Mouse (Mus musculus) neutrophil, adult 59 days (primary cell): ENCODE data around the gene Krt15. TPM values are rescaled to one million over a fixed set of nuclear protein-coding genes. Genes with fewer than 3 reads are reported as not detected.

ENCODE experiments used
- total RNA-seq, 2 experiments: library from RNA; stranded (reverse); gene quantifications; 1 replicate in 1 of 2; 2 replicates in 1 of 2; pipeline ENCODE4 v1.2.4; 2023

Gene Krt15
- not detected for total RNA-seq

DNA sequence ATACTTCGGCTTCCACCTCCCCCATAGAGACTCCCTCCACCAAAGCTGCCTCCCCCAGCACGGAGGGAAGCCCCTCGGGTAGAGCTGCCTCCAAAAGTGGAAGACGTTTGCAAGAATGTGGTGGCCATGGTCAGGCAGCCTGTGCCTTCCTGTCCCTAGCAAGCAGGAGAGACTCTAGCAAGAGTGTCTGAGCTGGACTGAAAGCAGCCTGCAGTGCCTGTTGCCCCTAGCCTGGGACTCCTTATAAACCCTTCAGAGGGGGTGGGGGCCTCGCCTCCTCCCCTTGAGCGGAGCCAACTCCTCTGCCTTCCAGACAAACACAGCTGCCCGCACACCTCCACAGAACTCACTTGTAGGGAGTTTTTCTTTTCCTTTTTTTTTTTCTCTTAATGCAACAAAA, at the start of gene Krt15:
TSS of gene Krt15 (minus strand) at position 198 of the 400 bp plus-strand sequence.

GRCm38 (mm10) chr11:100148615-100149330, 13.0 kb upstream of the Krt15 start, which contains the start of gene Krt19:
Gene Krt19, minus strand, starts transcription at chr11:100148665.

GRCm38 (mm10) chr11:100121466-100121865, 14.3 kb downstream of the Krt15 start, which contains the start of gene Krt13:
Gene Krt13, minus strand, starts transcription at chr11:100121566.

DNA sequence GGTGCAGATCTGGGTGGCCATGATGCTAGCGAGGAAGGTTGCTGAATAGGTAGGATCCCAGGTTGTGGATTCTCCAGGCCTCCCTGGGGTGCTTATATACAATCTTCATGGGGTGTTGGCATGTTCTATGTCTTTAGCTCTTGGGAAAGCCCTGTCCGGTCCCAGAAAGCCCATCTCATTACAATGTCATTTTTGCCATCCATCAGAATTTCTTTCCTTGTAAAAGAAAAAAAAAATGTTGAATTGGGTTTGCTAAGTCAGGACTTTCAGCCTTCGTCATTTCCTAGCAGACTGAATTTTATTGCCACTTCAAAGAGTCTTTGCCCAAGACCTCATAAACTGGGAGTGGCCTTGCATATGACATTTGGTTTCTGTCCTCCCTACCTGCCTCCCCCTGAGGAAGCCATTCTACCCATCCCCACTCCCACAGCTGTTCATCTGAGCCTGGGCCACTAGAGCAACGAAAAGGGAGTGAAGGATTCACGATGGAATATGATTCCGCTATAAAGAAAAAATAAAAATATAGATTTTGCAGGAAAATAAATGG, 30.1 kb downstream of the Krt15 start, which contains the start of gene Krt36:
TSS of gene Krt36 (minus strand) at position 51 of the 547 bp plus-strand sequence.

DNA sequence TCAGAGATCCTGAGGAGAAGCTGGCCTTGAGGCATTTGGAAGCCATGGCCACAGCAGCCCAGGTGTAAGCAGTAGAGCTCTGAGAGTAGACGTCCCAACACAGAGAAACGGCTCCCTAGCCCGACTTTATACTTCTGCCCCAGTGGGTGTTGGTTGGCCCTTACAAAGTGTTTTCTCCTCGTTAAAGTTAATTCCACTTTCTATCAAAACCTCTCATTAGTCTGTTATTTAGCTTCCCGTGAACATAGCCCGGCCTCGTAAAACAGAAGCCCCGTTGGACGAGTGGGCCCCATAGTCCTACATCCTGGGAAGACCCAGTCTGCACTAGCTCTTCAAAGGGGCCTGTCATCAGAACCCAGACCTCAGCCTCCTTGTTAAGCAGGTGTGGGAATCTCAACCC, 39.6 kb downstream of the Krt15 start, which contains the start of gene Krt35:
TSS of gene Krt35 (minus strand) at position 101 of the 400 bp plus-strand sequence.

GRCm38 (mm10) chr11:100087861-100088260, 47.9 kb downstream of the Krt15 start, which contains the start of gene Krt32:
Gene Krt32, minus strand, starts transcription at chr11:100088226.

Other genes starting within 250 kb of the Krt15 start
- gene Krtap31-1, start 228.0 kb downstream of the Krt15 start, total RNA-seq = not detected
- not detected for gene Gm11565, start 221.2 kb downstream of the Krt15 start, total RNA-seq
- not detected for gene Krtap31-2, start 199.6 kb downstream of the Krt15 start, total RNA-seq
- gene Krtap9-5, start 187.5 kb downstream of the Krt15 start, total RNA-seq = not detected
- gene Krtap29-1, start 156.9 kb downstream of the Krt15 start, total RNA-seq = not detected
- gene Krtap16-1, start 149.3 kb downstream of the Krt15 start, total RNA-seq = not detected
- not detected for gene Krtap17-1, start 141.9 kb downstream of the Krt15 start, total RNA-seq
- gene Krt33a, start 119.7 kb downstream of the Krt15 start, total RNA-seq = not detected
- gene Krt33b, start 106.1 kb downstream of the Krt15 start, total RNA-seq = not detected
- not detected for gene Krt34, start 94.4 kb downstream of the Krt15 start, total RNA-seq
- not detected for gene Krt31, start 85.4 kb downstream of the Krt15 start, total RNA-seq
- not detected for gene Krt32, start 47.7 kb downstream of the Krt15 start, total RNA-seq
- not detected for gene Krt35, start 39.7 kb downstream of the Krt15 start, total RNA-seq
- not detected for gene Krt36, start 30.3 kb downstream of the Krt15 start, total RNA-seq
- not detected for gene Krt13, start 14.4 kb downstream of the Krt15 start, total RNA-seq
- gene Krt19, start 12.7 kb upstream of the Krt15 start, total RNA-seq = not detected
- not detected for gene Krt9, start 57.3 kb upstream of the Krt15 start, total RNA-seq
- not detected for gene Krt14, start 71.6 kb upstream of the Krt15 start, total RNA-seq
- gene Krt16, start 113.0 kb upstream of the Krt15 start, total RNA-seq = not detected
- gene Krt17, start 125.1 kb upstream of the Krt15 start, total RNA-seq = not detected
- gene Krt42, start 133.9 kb upstream of the Krt15 start, total RNA-seq = not detected
- 1,000 to 10,000 TPM; 1,497 to 1,503 TPM for gene Eif1, start 184.0 kb upstream of the Krt15 start, total RNA-seq
- gene Gast, start 198.5 kb upstream of the Krt15 start, total RNA-seq = 1 to 10 TPM in 1 of 2 experiments, not detected in 1; 1.2 TPM
- under 1 TPM in 1 of 2 experiments, not detected in 1; 0.29 TPM for gene Hap1, start 220.2 kb upstream of the Krt15 start, total RNA-seq